In the genomic region with DNA sequence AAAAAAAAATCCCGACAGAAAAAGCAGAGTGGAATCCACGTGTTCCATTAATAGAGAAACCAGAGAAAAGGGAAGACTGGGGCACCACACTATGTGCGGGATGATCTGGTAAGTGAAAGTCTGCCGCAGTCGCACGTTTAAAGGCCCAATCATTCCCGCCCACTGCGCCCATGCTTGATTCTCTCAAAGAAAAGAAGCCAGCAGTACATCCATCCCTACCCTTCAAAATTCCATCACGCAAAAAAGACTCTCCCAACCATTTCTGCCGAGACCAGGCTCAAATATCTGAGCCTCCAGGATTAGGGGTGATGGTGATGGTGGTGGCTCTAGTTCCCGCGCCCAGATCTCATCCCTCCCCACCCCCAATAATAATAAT, we compare ENCODE assay signal across 8 mouse cellular contexts. TPM values are rescaled to one million over a fixed set of nuclear protein-coding genes. Genes with fewer than 3 reads are reported as not detected.
A peak's percentile ranks its signal among the peaks of the same experiment; 100 is the strongest.
DNase-seq lines count a peak whose midpoint lies in the region; ATAC-seq and TF ChIP-seq lines count a peak whose summit lies in the region.

No protein-coding gene starts in this region.

- DNase-seq in layer of hippocampus, adult 11-12 months (ENCODE audit: low spot score) = peak; percentile 15
- no peak for DNase-seq in layer of hippocampus, adult 9-11 months
- peak; percentile 54 for DNase-seq in forebrain, embryonic 11.5 days (ENCODE audit: low spot score)
- peak; percentile 6 for DNase-seq in left cerebral cortex, postnatal 4 days
- DNase-seq in thymus, postnatal 10 days (ENCODE audit: low spot score in 2 of 2) = no peak

- H3K36me3 ChIP-seq in forebrain, embryonic 11.5 days (ENCODE audit: control insufficient read depth, insufficient read depth, low read length) = no peaks in the 10 kb centered on the region
- no peaks in the 10 kb centered on the region for H3K36me3 ChIP-seq in neural tube, embryonic 13.5 days

- H3K9me3 ChIP-seq in forebrain, embryonic 11.5 days (ENCODE audit: control insufficient read depth, low read length) = no peaks in the 10 kb centered on the region
- no peaks in the 10 kb centered on the region for H3K9me3 ChIP-seq in neural tube, embryonic 13.5 days

- H3K27ac ChIP-seq in bone marrow, adult 2 months (ENCODE audit: control insufficient read depth, insufficient read depth, low read depth, low read length, poor library complexity) = no peak overlapping the region
- peak overlapping the region; percentile 84 for H3K27ac ChIP-seq in forebrain, embryonic 11.5 days (ENCODE audit: low read depth, low read length)
- peak overlapping the region; percentile 94 for H3K27ac ChIP-seq in neural tube, embryonic 13.5 days (replicated peaks)

- 9% methylated on average over 12 of the region's 12 CpGs for WGBS in bone marrow, adult 2 months
- 23% methylated on average over 12 of the region's 12 CpGs for WGBS in forebrain, embryonic 11.5 days
- 12% methylated on average over 12 of the region's 12 CpGs for WGBS in neural tube, embryonic 13.5 days

- intact Hi-C loops in left cerebral cortex, postnatal 4 days (cut with DNase I) = loop anchor here (5.0 kb wide), 1 partner anchor 107 kb away; the partner anchor contains the start of gene Mbtps2

- no peaks in the 10 kb centered on the region for H3K27me3 ChIP-seq in forebrain, embryonic 11.5 days (ENCODE audit: control insufficient read depth, insufficient read depth, low read length)
- no peaks in the 10 kb centered on the region for H3K27me3 ChIP-seq in neural tube, embryonic 13.5 days

- H3K4me2 ChIP-seq in forebrain, embryonic 11.5 days (ENCODE audit: low read depth, low read length, severe bottlenecking) = peak overlapping the region; percentile 45
- peak overlapping the region; percentile 55 for H3K4me2 ChIP-seq in neural tube, embryonic 13.5 days

- peak overlapping the region; percentile 76 for H3K4me3 ChIP-seq in bone marrow, adult 2 months (replicated peaks; ENCODE audit: control insufficient read depth, low read depth, low read length)
- peak overlapping the region; percentile 60 for H3K4me3 ChIP-seq in forebrain, embryonic 11.5 days (ENCODE audit: low read depth, low read length)
- H3K4me3 ChIP-seq in neural tube, embryonic 13.5 days = peak overlapping the region; percentile 66

- ATAC-seq in forebrain, embryonic 11.5 days (replicated peaks; ENCODE audit: low FRiP score) = no peak
- ATAC-seq in neural tube, embryonic 13.5 days (ENCODE audit: low read depth) = 0 out of 2 replicates have a peak, but pooled peaks have one; percentile 17
- no peak for ATAC-seq in activated CD4-positive, CD25-positive, alpha-beta regulatory T cell, adult 4 months

- peak overlapping the region; percentile 82 for H3K9ac ChIP-seq in forebrain, embryonic 11.5 days (ENCODE audit: low read length)
- H3K9ac ChIP-seq in neural tube, embryonic 13.5 days = peak overlapping the region; percentile 89

- no peaks in the 10 kb centered on the region for H3K4me1 ChIP-seq in bone marrow, adult 2 months (ENCODE audit: control insufficient read depth, insufficient read depth, low read length)
- H3K4me1 ChIP-seq in forebrain, embryonic 11.5 days (replicated peaks; ENCODE audit: control insufficient read depth, insufficient read depth, low read length) = no peaks in the 10 kb centered on the region; the same call in 1 of the 2 replicates
- H3K4me1 ChIP-seq in neural tube, embryonic 13.5 days (replicated peaks) = peaks cover 13% of the 10 kb centered on the region

- no peak for TF ChIP-seq CTCF in bone marrow, adult 2 months (IDR thresholded peaks at IDR 0.05; ENCODE audit: control insufficient read depth, insufficient read depth, low read length)

- TF ChIP-seq POLR2A in bone marrow, adult 2 months (IDR thresholded peaks at IDR 0.05; ENCODE audit: borderline replicate concordance, control insufficient read depth, low read depth, low read length) = no peak

RNA-seq across cellular contexts. Expression of gene Sms, which starts 1.3 kb away (rescaled TPM):
- 13.5 and 18.0 TPM in 2 replicates for polyA plus RNA-seq in bone marrow, adult 2 months (2011; ENCODE audit: insufficient read depth, insufficient read length, low replicate concordance, missing spikeins)
- 104 and 105 TPM in 2 replicates for polyA plus RNA-seq in forebrain, embryonic 11.5 days (2014; fragmentation: Nextera tagmentation; extraction: Ambion mirVana)
- 100 to 1,000 TPM; 119 to 129 TPM for total RNA-seq in left cerebral cortex, postnatal 4 days (2021)
- 112 and 125 TPM in 2 replicates for polyA plus RNA-seq in neural tube, embryonic 13.5 days (2015; fragmentation: Nextera tagmentation; extraction: Ambion mirVana)
- polyA plus RNA-seq in activated CD4-positive, CD25-positive, alpha-beta regulatory T cell, adult 4 months (2017; shearing (Covaris generic)) = 10 to 100 TPM; 60.4 to 70.0 TPM

Comparison
In these comparisons a context has a peak if more than half of its experiments do, and no peak if none do; other contexts are left out.
1. DNase-seq: peak in layer of hippocampus, adult 11-12 months (single experiment), forebrain, embryonic 11.5 days (single experiment) and left cerebral cortex, postnatal 4 days (single experiment); none in layer of hippocampus, adult 9-11 months (single experiment) and thymus, postnatal 10 days (0 of 2).
2. Peak in every context shown above with its lines, with median percentiles within 50 percentile points of each other: H3K4me3 ChIP-seq.